Mouse (Mus musculus): ENCODE results near the gene Olfr1494. TPM values are rescaled to one million over a fixed set of nuclear protein-coding genes. Genes with fewer than 3 reads are reported as not detected.

Olfr1494 gene
- not detected in 2 replicates for total RNA-seq (2014; rRNA removed; ENCODE audit: low replicate concordance)
- not detected in 2 replicates for polyA plus RNA-seq (2015; fragmentation: Nextera tagmentation; extraction: Ambion mirVana)

GRCm38 (mm10) chr19:13739428-13739827 is at the start of gene Olfr1494:
Gene Olfr1494 (plus strand): TSS chr19:13739728.
- DNase-seq (ENCODE audit: low spot score), result no peak
- no peaks in the 10 kb centered on the region for H3K4me1 ChIP-seq (ENCODE audit: control insufficient read depth, insufficient read depth)
- H3K9me3 ChIP-seq (replicated peaks; ENCODE audit: control insufficient read depth, low read length), result 0 out of 2 replicates have a peak, but pooled peaks cover 3% of the 10 kb centered on the region
- ATAC-seq (ENCODE audit: insufficient read depth, low read depth), result no peak
- H3K27me3 ChIP-seq (ENCODE audit: control insufficient read depth, insufficient read depth, low read length), result no peaks in the 10 kb centered on the region
- H3K27ac ChIP-seq (ENCODE audit: low read depth), result no peak within 1 kb of the TSS
- no peak within 1 kb of the TSS for H3K9ac ChIP-seq (replicated peaks; ENCODE audit: low read depth, low read length)
- WGBS, result 80% methylated on average over 4 of the region's 4 CpGs
- no peak within 1 kb of the TSS for H3K4me2 ChIP-seq (ENCODE audit: low read depth, low read length)
- H3K36me3 ChIP-seq (replicated peaks; ENCODE audit: control insufficient read depth, insufficient read depth, low read length), result no peaks in the 10 kb centered on the region
- H3K4me3 ChIP-seq (ENCODE audit: low read depth, low read length), result no peak within 1 kb of the TSS
- TF ChIP-seq CTCF (IDR thresholded peaks at IDR 0.05; ENCODE audit: low read depth), result no peak
- no peak for TF ChIP-seq EP300 (IDR thresholded peaks at IDR 0.05; ENCODE audit: low read depth)

- no peaks in the 10 kb centered on the region for H3K4me1 ChIP-seq (ENCODE audit: control insufficient read depth, insufficient read depth)
- DNase-seq (ENCODE audit: low spot score) (no peak), ATAC-seq (ENCODE audit: insufficient read depth, low read depth) (no peak)
- no peaks in the 10 kb centered on the region for H3K27me3 ChIP-seq (ENCODE audit: control insufficient read depth, insufficient read depth, low read length)
- 0 out of 2 replicates have a peak, but pooled peaks cover 3% of the 10 kb centered on the region for H3K9me3 ChIP-seq (replicated peaks; ENCODE audit: control insufficient read depth, low read length)
- H3K4me2 ChIP-seq (ENCODE audit: low read depth, low read length), result no peak within 1 kb of the TSS
- no peak within 1 kb of the TSS for H3K4me3 ChIP-seq (ENCODE audit: low read depth, low read length)
- no peak within 1 kb of the TSS for H3K27ac ChIP-seq (ENCODE audit: low read depth)
- TF ChIP-seq EP300 (IDR thresholded peaks at IDR 0.05; ENCODE audit: low read depth), result no peak
- TF ChIP-seq CTCF (IDR thresholded peaks at IDR 0.05; ENCODE audit: low read depth), result no peak
- WGBS, result 52% methylated on average over 3 of the region's 3 CpGs
- no peaks in the 10 kb centered on the region for H3K36me3 ChIP-seq (replicated peaks; ENCODE audit: control insufficient read depth, insufficient read depth, low read length)
- no peak within 1 kb of the TSS for H3K9ac ChIP-seq (replicated peaks; ENCODE audit: low read depth, low read length)
Measured at GRCm38 (mm10) chr19:13696968-13697367, 42.6 kb upstream of the Olfr1494 start, which contains the start of gene Olfr1491. Gene Olfr1491 (plus strand): TSS chr19:13697268.

DNA sequence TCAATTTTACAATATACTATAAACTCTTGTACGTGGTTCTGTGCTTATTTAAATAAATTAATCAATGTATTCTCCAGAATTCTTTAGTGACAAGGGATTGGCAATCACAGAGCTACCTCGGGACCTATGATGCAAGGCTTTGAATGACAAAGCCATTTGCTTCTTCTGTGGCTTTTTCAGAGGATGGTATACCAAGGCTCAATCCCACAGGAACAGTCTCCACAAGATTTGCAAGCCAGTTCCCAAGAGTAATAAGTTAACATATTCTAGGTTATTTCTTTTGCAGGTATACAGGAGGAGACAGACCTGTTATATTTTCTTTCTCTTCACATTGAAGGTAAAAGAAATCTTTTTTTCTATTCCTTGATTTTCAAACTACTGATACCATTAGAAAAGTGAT is 16.6 kb upstream of the Olfr1494 start, which contains the start of gene Olfr1493-ps1:
TSS of gene Olfr1493-ps1 (plus strand) at position 301 of the 400 bp plus-strand sequence.
- Histone ChIP-seq H3K4me1 (ENCODE audit: control insufficient read depth, insufficient read depth) (no peaks in the 10 kb centered on the region), H3K9ac (replicated peaks; ENCODE audit: low read depth, low read length) (no peak within 1 kb of the TSS), H3K27me3 (ENCODE audit: control insufficient read depth, insufficient read depth, low read length) (no peaks in the 10 kb centered on the region), H3K4me2 (ENCODE audit: low read depth, low read length) (no peak within 1 kb of the TSS), H3K9me3 (replicated peaks; ENCODE audit: control insufficient read depth, low read length) (0 out of 2 replicates have a peak, but pooled peaks cover 3% of the 10 kb centered on the region), H3K4me3 (ENCODE audit: low read depth, low read length) (no peak within 1 kb of the TSS), H3K27ac (ENCODE audit: low read depth) (no peak within 1 kb of the TSS), H3K36me3 (replicated peaks; ENCODE audit: control insufficient read depth, insufficient read depth, low read length) (no peaks in the 10 kb centered on the region)
- DNase-seq (ENCODE audit: low spot score) (no peak), ATAC-seq (ENCODE audit: insufficient read depth, low read depth) (no peak)
- WGBS, result 36% methylated on average over 2 of the region's 2 CpGs
- TF ChIP-seq CTCF (IDR thresholded peaks at IDR 0.05; ENCODE audit: low read depth) (no peak), EP300 (IDR thresholded peaks at IDR 0.05; ENCODE audit: low read depth) (no peak)

GRCm38 (mm10) chr19:13749366-13749765 is 9.8 kb downstream of the Olfr1494 start:
- TF ChIP-seq CTCF (IDR thresholded peaks at IDR 0.05; ENCODE audit: low read depth) (no peak), EP300 (IDR thresholded peaks at IDR 0.05; ENCODE audit: low read depth) (no peak)
- Histone ChIP-seq H3K9me3 (replicated peaks; ENCODE audit: control insufficient read depth, low read length) (0 out of 2 replicates have a peak, but pooled peaks cover 2% of the 10 kb centered on the region), H3K9ac (replicated peaks; ENCODE audit: low read depth, low read length) (no peak overlapping the region), H3K36me3 (replicated peaks; ENCODE audit: control insufficient read depth, insufficient read depth, low read length) (no peaks in the 10 kb centered on the region), H3K4me1 (ENCODE audit: control insufficient read depth, insufficient read depth) (no peaks in the 10 kb centered on the region), H3K4me3 (ENCODE audit: low read depth, low read length) (no peak overlapping the region), H3K27ac (ENCODE audit: low read depth) (no peak overlapping the region), H3K4me2 (ENCODE audit: low read depth, low read length) (no peak overlapping the region), H3K27me3 (ENCODE audit: control insufficient read depth, insufficient read depth, low read length) (no peaks in the 10 kb centered on the region)
- 89% methylated on average over 1 of the region's 1 CpGs for WGBS
- DNase-seq (ENCODE audit: low spot score) (no peak), ATAC-seq (ENCODE audit: insufficient read depth, low read depth) (no peak)

DNA sequence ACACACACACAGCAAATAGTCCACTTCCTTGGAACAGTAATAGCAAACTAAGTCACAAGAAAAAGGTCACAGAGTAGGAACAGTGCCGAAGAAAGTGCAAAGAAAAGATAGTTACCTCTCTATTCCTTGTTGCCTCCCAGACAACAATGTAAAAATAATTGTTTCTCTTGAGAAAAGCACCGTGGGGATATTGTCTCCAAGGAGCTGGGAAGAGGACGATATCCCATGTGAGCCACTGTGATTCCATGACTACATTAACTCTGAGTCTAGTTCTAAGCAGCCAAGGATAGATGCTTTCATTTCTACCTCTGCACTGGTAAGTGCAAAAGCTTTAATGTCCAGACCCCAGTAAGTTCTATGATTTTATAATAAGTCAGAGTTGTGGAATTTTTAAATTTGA is 24.8 kb downstream of the Olfr1494 start, which contains the start of gene Olfr1495:
TSS of gene Olfr1495 (plus strand) at position 301 of the 400 bp plus-strand sequence.
- no peaks in the 10 kb centered on the region for H3K4me1 ChIP-seq (ENCODE audit: control insufficient read depth, insufficient read depth)
- no peaks in the 10 kb centered on the region for H3K9me3 ChIP-seq (replicated peaks; ENCODE audit: control insufficient read depth, low read length)
- no peak within 1 kb of the TSS for H3K4me2 ChIP-seq (ENCODE audit: low read depth, low read length)
- no peak for DNase-seq (ENCODE audit: low spot score)
- H3K36me3 ChIP-seq (replicated peaks; ENCODE audit: control insufficient read depth, insufficient read depth, low read length), result no peaks in the 10 kb centered on the region
- WGBS, result 66% methylated on average over 3 of the region's 3 CpGs
- TF ChIP-seq CTCF (IDR thresholded peaks at IDR 0.05; ENCODE audit: low read depth), result no peak
- TF ChIP-seq EP300 (IDR thresholded peaks at IDR 0.05; ENCODE audit: low read depth), result no peak
- H3K27me3 ChIP-seq (ENCODE audit: control insufficient read depth, insufficient read depth, low read length), result no peaks in the 10 kb centered on the region
- H3K9ac ChIP-seq (replicated peaks; ENCODE audit: low read depth, low read length), result no peak within 1 kb of the TSS
- no peak within 1 kb of the TSS for H3K27ac ChIP-seq (ENCODE audit: low read depth)
- ATAC-seq (ENCODE audit: insufficient read depth, low read depth), result no peak
- no peak within 1 kb of the TSS for H3K4me3 ChIP-seq (ENCODE audit: low read depth, low read length)
